Mouse (Mus musculus) hematopoietic stem cell, adult 5-6 weeks (primary cell): ENCODE measurements around the gene Capza3. TPM values are rescaled to one million over a fixed set of nuclear protein-coding genes. Genes with fewer than 3 reads are reported as not detected.
A peak's percentile ranks its signal among the peaks of the same experiment; 100 is the strongest.

Source experiments
- ATAC-seq, 2 experiments: fragments of 125-278 bp in 1 of 2; replicated peaks in 1 of 2; 2 replicates each; pipeline ENCODE4 v1.8.0; 2016 to 2017; ENCODE audit warnings: inconsistent platforms in 2 of 2, mild to moderate bottlenecking in 2 of 2, moderate number of reproducible peaks in 2 of 2, low read depth in 1 of 2, moderate TSS enrichment in 1 of 2; ENCODE audit not compliant: low FRiP score in 2 of 2, poor library complexity in 2 of 2, severe bottlenecking in 2 of 2, insufficient read depth in 1 of 2, low TSS enrichment in 1 of 2
- total RNA-seq: library from RNA; stranded (forward); fragments of 172-1452, 232-1000 nt; gene quantifications from 2 replicates; pipeline ENCODE4 v1.2.3, GENCODE M21; 2017

Gene Capza3
- not detected in 2 replicates for total RNA-seq

GRCm38 (mm10) chr6:140040952-140041351 is at the start of gene Capza3:
Capza3 (plus strand) TSS chr6:140041252.
- no peak for ATAC-seq

GRCm38 (mm10) chr6:140005181-140005580 is 35.9 kb upstream of the Capza3 start:
- no peak for ATAC-seq

- no peak for ATAC-seq
These were observed 16.6 kb upstream of the Capza3 start for GRCm38 (mm10) chr6:140024404-140024803.

- no peak for ATAC-seq
These were observed 305 bp downstream of the Capza3 start, which contains the start of gene Plcz1 for GRCm38 (mm10) chr6:140041357-140041756. Plcz1 (minus strand) TSS chr6:140041457.

GRCm38 (mm10) chr6:140051476-140051875 is 10.4 kb downstream of the Capza3 start:
- no peak for ATAC-seq

GRCm38 (mm10) chr6:140054271-140054928 is 13.3 kb downstream of the Capza3 start:
- no peak for ATAC-seq

- no peak for ATAC-seq
These were observed 28.1 kb downstream of the Capza3 start for GRCm38 (mm10) chr6:140069177-140069576.

- no peak for ATAC-seq
These were observed 39.9 kb downstream of the Capza3 start for GRCm38 (mm10) chr6:140080933-140081332.

GRCm38 (mm10) chr6:140081739-140082138 is 40.7 kb downstream of the Capza3 start:
- peak; percentile 27 to 66; a peak in 2 of 4 replicates for ATAC-seq

GRCm38 (mm10) chr6:140089855-140090254 is 48.8 kb downstream of the Capza3 start:
- ATAC-seq = no peak

Other genes starting within 250 kb of the Capza3 start
- not detected in 2 replicates for gene Plcz1, start 205 bp downstream of the Capza3 start, total RNA-seq